Mouse (Mus musculus) liver, adult 2 months (tissue): ENCODE results near the gene Mgmt. TPM values are rescaled to one million over a fixed set of nuclear protein-coding genes. Genes with fewer than 3 reads are reported as not detected.
A peak's percentile ranks its signal among the peaks of the same experiment; 100 is the strongest.

Experiments used
- DNase-seq: peaks from one replicate; pipeline ENCODE4 v3.0.0-alpha.2; 2011; ENCODE audit warnings: low read depth, low spot score; ENCODE audit errors: extremely low read depth
- H3K27ac ChIP-seq: fragments of 200-500 bp; replicated peaks from 2 replicates; pipeline ENCODE4 v1.5.1; 2012; ENCODE audit warnings: low read depth, mild to moderate bottlenecking, control low read depth, inconsistent platforms, low read length; ENCODE audit not compliant: insufficient read depth
- H3K27me3 ChIP-seq: fragments of 200-500 bp; 2 replicates; pipeline ENCODE4 v1.6.1; 2012; ENCODE audit warnings: mild to moderate bottlenecking, moderate library complexity, low read length, inconsistent platforms; ENCODE audit not compliant: control insufficient read depth, insufficient read depth
- H3K36me3 ChIP-seq: fragments of 200-500 bp; 2 replicates; pipeline ENCODE4 v1.6.1; 2012; ENCODE audit warnings: low read length, inconsistent platforms; ENCODE audit not compliant: control insufficient read depth, insufficient read depth
- H3K4me1 ChIP-seq: fragments of 200-500 bp; 2 replicates; pipeline ENCODE4 v1.6.1; 2011; ENCODE audit warnings: low read length; ENCODE audit not compliant: control insufficient read depth, insufficient read depth
- H3K4me3 ChIP-seq: fragments of 200-500 bp; 2 replicates; pipeline ENCODE4 v1.5.1; 2011; ENCODE audit warnings: low read depth, mild to moderate bottlenecking, control low read depth, low read length, moderate library complexity; ENCODE audit not compliant: insufficient read depth
- H3K79me2 ChIP-seq: fragments of 200-500 bp; 2 replicates; pipeline ENCODE4 v1.6.1; 2012; ENCODE audit warnings: inconsistent platforms, mild to moderate bottlenecking, low read length, moderate library complexity; ENCODE audit not compliant: control insufficient read depth, insufficient read depth
- H3K9ac ChIP-seq: fragments of 200-500 bp; 2 replicates; pipeline ENCODE4 v1.6.1; 2012; ENCODE audit warnings: low read depth, mild to moderate bottlenecking, control low read depth, inconsistent platforms, low read length
- CTCF ChIP-seq: fragments of 200-500 bp; IDR thresholded peaks from 2 replicates; pipeline ENCODE4 v1.5.1; 2011; ENCODE audit warnings: low read depth, low read length, control low read depth
- POLR2A ChIP-seq: fragments of 200-500 bp; IDR thresholded peaks from 2 replicates; pipeline ENCODE4 v1.6.1; 2011; ENCODE audit warnings: low read length, control low read depth; ENCODE audit not compliant: insufficient read depth; ENCODE audit errors: extremely low read depth
- WGBS: fragments of 180-500 bp; shearing (Covaris S2); methylation state at CpG from one replicate; pipeline ENCODE4 v1.1.7; 2018; 5-methylcytosine and 5-hydroxymethylcytosine counted together
- polyA plus RNA-seq: library from polyadenylated mRNA; depleted of rRNA; stranded (reverse); fragments of >200 nt; gene quantifications from 2 replicates; pipeline ENCODE4 v1.2.3, GENCODE M21; 2012
- total RNA-seq: library from RNA; depleted of rRNA; stranded (reverse); fragments of >200 nt; gene quantifications from 2 replicates; pipeline ENCODE4 v1.2.3, GENCODE M21; 2014

The Mgmt gene
- total and polyA plus RNA-seq, 2 experiments = 10.9 to 12.8 TPM

DNA sequence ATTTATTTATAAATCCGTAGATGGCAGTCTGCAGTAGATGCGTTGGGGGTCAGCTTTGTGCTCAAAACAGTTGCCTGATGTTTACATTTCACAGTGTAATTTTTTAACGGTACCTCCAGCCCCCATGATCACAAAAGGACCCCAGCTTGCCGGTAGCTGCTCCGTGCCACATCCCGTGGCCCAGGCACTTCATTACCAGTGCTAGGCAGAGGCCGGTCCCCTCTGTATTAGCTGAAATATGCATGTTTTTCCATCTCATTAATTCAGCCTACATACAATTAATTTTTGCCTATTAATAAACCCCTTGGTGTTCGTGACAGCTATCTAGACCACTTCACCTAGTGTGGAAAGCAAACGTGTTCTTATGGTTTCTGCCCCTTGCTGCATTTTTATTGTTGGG lies 169.8 kb downstream of the Mgmt start:
- Histone ChIP-seq H3K4me3 (no peak overlapping the region), H3K9ac (no peak overlapping the region), H3K27ac (no peak overlapping the region), H3K79me2 (no peaks in the 10 kb centered on the region), H3K4me1 (no peaks in the 10 kb centered on the region), H3K27me3 (no peaks in the 10 kb centered on the region), H3K36me3 (no peaks in the 10 kb centered on the region)
- 93% methylated on average over 9 of the region's 9 CpGs for WGBS
- TF ChIP-seq POLR2A (no peak), CTCF (no peak)
- no peak for DNase-seq

- TF ChIP-seq POLR2A = no peak
- TF ChIP-seq CTCF = no peak
- Histone ChIP-seq H3K79me2 (no peaks in the 10 kb centered on the region), H3K36me3 (no peaks in the 10 kb centered on the region), H3K27me3 (no peaks in the 10 kb centered on the region), H3K4me1 (no peaks in the 10 kb centered on the region), H3K4me3 (no peak overlapping the region), H3K27ac (no peak overlapping the region), H3K9ac (no peak overlapping the region)
- WGBS = 94% methylated on average over 5 of the region's 5 CpGs
- DNase-seq = no peak
These were observed 171.0 kb downstream of the Mgmt start for GRCm38 (mm10) chr7:137065408-137065807.

GRCm38 (mm10) chr7:137066211-137066610 lies 171.8 kb downstream of the Mgmt start:
- Histone ChIP-seq H3K9ac (no peak overlapping the region), H3K4me3 (no peak overlapping the region), H3K27me3 (no peaks in the 10 kb centered on the region), H3K4me1 (no peaks in the 10 kb centered on the region), H3K79me2 (no peaks in the 10 kb centered on the region), H3K36me3 (no peaks in the 10 kb centered on the region), H3K27ac (no peak overlapping the region)
- 87% methylated on average over 3 of the region's 3 CpGs for WGBS
- no peak for DNase-seq
- TF ChIP-seq POLR2A (no peak), CTCF (no peak)

DNA sequence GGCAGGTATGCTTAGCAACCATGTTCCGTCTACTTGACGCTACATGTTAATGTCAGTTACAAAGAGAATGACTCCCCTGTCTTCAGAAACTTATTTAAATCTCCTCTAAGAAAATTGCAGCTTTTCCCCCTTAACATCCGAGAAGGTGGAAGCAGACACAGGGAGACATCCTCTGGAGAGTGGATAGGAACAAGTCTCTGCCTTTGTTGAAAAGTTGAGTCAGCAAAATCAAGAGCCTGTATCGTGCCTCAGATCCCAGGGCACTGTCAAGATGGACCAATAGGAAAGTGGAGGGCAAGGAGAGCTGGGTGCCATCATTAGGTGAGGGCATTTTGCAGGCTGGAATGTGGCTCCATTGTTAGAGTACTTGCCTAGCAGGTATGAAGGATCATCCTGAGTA lies 172.6 kb downstream of the Mgmt start:
- H3K27ac ChIP-seq = no peak overlapping the region
- no peak overlapping the region for H3K4me3 ChIP-seq
- TF ChIP-seq POLR2A (no peak), CTCF (no peak)
- DNase-seq = no peak
- H3K36me3 ChIP-seq = no peaks in the 10 kb centered on the region
- H3K27me3 ChIP-seq = no peaks in the 10 kb centered on the region
- H3K79me2 ChIP-seq = no peaks in the 10 kb centered on the region
- WGBS = 92% methylated on average over 4 of the region's 4 CpGs
- H3K9ac ChIP-seq = no peak overlapping the region
- H3K4me1 ChIP-seq = no peaks in the 10 kb centered on the region

GRCm38 (mm10) chr7:137067758-137068157 lies 173.3 kb downstream of the Mgmt start:
- TF ChIP-seq POLR2A = no peak
- no peak for TF ChIP-seq CTCF
- no peaks in the 10 kb centered on the region for H3K79me2 ChIP-seq
- no peak overlapping the region for H3K9ac ChIP-seq
- DNase-seq = no peak
- H3K27me3 ChIP-seq = no peaks in the 10 kb centered on the region
- H3K36me3 ChIP-seq = no peaks in the 10 kb centered on the region
- no peak overlapping the region for H3K27ac ChIP-seq
- 94% methylated on average over 6 of the region's 6 CpGs for WGBS
- H3K4me1 ChIP-seq = no peaks in the 10 kb centered on the region
- H3K4me3 ChIP-seq = no peak overlapping the region

DNA sequence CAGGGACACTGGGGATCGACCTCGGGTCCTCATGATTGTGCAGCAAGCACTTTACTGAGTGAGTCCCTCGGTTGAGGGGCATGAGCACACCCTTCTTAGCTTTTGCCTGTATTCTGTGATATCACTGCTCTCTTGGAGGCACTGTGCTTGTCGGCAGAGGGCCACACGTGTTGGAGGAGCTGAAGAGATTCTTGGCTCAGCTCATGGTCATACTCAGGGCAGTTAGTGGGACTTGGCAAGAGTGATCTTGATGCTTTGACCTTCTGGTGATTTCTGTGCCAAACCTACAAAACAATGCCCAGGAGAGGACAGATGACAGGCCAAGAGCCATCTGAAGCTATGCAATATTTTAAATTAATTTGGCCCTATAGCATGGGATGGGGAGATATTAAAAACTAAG lies 174.4 kb downstream of the Mgmt start:
- no peak for TF ChIP-seq CTCF
- no peak for TF ChIP-seq POLR2A
- Histone ChIP-seq H3K27me3 (no peaks in the 10 kb centered on the region), H3K36me3 (no peaks in the 10 kb centered on the region), H3K4me3 (no peak overlapping the region), H3K4me1 (no peaks in the 10 kb centered on the region), H3K79me2 (no peaks in the 10 kb centered on the region), H3K9ac (no peak overlapping the region), H3K27ac (no peak overlapping the region)
- 61% methylated on average over 5 of the region's 5 CpGs for WGBS
- DNase-seq = peak; percentile 88
